15 mouse cellular contexts compared by ENCODE assay signal in genomic region chr8:110699501-110699900, GRCm38 (mm10).
"Had no signal": no experiment of that assay in that cellular context is flagged by ENCODE, and none has a peak within 500 bp of the region (broad histone marks: within the 10 kb centered on the region; RNA-seq: fewer than 3 reads in every experiment).

No protein-coding gene starts in this region.

- H3K9ac ChIP-seq: kidney, embryonic 15.5 days; limb, embryonic 13.5 days; liver, embryonic 14.5 days had no signal

- H3K27me3 ChIP-seq: kidney, embryonic 15.5 days; limb, embryonic 13.5 days had no signal

- ATAC-seq: lung, postnatal 0 days had no signal

- H3K4me2 ChIP-seq: kidney, embryonic 15.5 days; limb, embryonic 13.5 days had no signal

- H3K4me3 ChIP-seq: kidney, embryonic 15.5 days; limb, embryonic 13.5 days; midbrain, embryonic 10.5 days had no signal

- H3K9me3 ChIP-seq: kidney, embryonic 15.5 days; limb, embryonic 13.5 days; midbrain, embryonic 10.5 days had no signal

- H3K27ac ChIP-seq: kidney, embryonic 15.5 days; limb, embryonic 13.5 days; liver, embryonic 14.5 days; midbrain, embryonic 10.5 days; stomach, postnatal 0 days had no signal

- DNase-seq: kidney, adult 18-20 months; kidney, postnatal 14 days; layer of hippocampus, adult 9-11 months; layer of hippocampus, postnatal 36 days; lung, adult 18-20 months; lung, postnatal 36 days; midbrain, embryonic 14.5 days; thymus, adult 2 months; thymus, postnatal 25 days had no signal
